Mouse (Mus musculus) cerebellum, postnatal 10 days (tissue): ENCODE measurements around the gene Ptprr.

Experiments
- DNase-seq, 2 experiments: peaks; one replicate each; pipeline ENCODE4 v3.0.0; 2021; ENCODE audit warnings: mixed read lengths in 2 of 2

Gene Ptprr

DNA sequence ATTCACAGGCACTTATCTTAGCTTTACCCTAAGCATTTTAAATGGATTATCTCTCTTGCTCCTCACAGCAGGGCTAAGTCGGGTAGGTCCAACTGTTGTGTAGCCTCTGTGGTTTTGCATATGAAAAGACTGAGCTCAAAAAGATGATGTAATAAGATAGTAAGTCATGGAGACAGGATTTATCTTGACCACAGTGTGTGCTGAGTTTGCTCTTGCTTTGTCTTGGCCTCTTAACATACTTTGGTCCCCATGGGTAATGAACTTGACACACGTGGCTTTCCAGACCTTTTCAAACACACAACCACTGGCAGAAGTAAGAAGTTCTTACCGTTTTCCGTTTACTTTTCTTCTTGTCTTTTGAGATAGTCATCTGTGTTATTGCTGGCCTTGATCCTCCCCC lies 250.3 kb downstream of the Ptprr start:
- DNase-seq = no peak

DNA sequence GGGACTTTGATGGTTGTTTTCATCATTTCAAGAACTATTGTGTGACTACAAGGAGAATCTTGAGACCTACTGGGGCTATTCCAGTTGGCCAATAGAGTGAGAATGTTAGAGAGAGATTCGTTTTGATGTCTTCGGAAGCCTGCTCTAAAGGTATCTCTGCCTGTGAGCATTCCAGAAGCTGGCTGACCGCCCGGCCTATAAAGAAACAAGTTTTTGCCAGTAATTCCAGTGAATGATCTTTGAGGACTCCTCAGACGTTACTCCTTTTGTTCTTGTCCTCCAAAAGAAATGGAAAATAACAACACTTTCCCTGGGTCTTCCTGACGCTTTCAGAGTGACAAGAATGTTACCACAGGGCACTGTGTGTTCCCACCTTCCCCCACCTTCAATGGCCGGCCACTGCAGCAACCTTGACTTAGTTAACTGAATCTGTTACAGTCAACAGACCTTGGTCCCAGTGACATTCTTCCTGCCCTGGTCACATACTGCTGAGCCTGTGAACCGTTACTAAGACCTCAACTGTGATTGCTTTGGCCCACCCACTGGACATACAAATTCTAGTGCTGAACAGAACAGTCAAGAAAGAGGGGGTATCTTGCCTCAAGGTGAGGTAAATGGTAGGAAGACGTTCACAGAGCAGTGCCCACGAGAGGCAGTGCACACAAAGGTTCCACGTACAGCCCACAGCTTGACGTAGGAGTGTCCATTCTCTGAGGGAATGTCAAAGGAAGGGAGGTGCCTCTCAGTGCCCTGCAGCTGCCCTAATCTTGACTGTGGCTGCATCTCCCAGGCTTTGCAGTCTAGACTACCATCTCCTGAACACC lies 252.8 kb downstream of the Ptprr start:
- no peak for DNase-seq

DNA sequence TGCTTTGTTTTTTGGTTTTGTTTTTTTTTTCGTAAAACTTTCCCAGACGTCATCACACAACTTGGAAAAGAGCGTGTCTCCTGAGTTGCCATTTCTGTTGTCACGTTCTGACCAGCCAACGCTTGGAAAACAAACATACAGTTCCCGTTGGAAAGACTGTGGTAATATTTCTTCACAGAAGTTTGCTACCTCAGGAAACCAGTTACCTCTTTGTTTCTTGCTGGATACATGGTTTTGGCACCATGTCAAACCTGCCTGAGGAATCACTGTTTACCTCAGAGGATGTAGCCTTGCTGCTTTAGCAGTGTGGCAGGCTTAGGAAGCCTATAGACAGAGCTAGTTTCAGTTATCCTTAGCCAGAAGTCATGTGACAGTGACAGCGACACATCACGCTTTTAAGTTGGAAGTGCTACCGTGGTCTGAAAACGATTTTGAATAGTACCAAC lies 253.5 kb downstream of the Ptprr start:
- no peak for DNase-seq

DNA sequence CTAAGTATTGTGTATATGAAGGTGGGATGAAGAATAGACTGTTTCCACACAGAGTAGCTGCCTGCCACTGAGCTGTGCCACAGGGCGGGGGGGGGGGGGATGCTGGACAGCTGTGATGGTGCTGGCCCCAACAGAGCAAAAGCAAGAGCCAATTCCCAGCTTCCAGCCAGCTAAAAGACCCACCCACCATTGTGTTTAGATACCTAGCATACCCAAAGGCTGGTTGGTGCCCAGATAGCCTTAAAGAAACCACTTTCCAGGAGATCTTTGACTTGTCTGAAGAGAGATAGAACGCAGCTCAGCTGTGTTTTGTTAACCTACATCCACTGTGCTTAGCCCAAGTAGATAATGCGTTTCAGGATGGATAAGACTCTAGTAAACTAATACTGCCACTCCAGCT lies 254.1 kb downstream of the Ptprr start:
- no peak for DNase-seq

DNA sequence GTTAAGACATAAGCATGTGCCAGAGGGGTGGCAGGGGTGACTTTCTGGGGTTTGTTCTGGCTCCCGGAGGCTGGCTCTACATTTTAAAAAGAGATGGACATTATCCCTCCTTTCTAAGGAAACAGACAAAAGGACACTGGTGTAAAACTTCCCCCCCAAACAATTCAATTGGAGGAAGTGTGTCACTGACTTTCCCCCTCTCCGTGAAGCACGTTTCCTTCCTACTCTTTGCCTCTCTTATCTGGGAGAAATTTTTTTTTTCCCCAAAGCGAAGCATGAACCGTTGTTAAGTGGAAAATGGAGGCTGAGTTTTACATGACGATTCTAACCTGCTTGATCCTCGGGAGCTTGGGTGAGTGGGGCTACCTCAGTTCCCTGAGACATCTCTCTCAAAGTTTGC lies 257.3 kb downstream of the Ptprr start, which contains the start of gene Ptprb:
TSS of gene Ptprb (plus strand) at position 244 of the 400 bp plus-strand sequence.
- no peak for DNase-seq

DNA sequence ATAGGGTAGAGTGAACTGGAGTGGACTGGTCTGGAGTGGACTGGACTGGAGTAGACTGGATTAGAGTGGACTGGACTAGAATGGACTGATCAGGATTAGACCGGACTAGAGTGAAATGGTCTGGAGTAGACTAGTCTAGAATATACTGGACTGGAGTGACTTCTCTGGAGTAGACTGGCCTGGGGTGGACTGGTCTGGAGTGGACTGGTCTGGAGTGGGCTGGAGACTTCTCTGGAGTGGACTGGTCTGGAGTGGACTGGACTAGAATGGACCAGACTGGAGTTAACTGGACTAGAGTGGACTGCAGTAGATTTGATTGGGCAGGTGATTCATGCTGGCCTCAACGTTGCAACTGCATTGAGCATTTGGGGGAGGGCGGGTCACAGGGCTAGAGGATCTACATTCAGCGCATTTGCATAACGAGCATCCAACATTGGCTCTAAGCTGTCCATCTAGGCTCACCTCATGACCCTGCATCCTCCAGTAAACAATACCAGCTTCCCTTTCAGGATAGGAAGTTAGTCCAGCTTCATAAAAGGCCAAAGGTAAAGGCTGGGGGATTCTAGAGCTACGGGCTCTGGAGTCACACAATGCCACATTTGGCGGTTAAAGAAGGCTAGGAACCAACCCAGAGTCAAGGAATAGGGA lies 268.8 kb downstream of the Ptprr start:
- DNase-seq = no peak

DNA sequence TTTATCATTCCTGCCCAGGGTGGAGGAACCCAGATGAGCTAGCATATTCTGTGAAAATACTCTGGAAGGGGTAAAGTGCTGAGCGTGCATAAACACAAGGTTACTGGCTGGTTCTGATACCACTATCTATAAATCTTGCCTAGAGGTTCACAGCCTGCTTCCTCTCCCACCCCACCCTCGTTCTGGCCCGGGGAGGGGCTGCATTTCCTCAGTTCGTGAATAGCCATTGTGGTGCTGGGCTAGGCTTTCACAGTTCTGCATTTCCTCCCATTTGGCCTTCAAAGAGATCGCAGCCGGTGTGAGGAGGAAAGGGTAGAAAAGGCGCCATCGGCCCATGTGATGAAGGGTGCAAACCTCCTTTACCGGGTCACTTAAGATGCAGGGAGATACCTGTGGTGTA lies 270.1 kb downstream of the Ptprr start:
- DNase-seq = no peak

DNA sequence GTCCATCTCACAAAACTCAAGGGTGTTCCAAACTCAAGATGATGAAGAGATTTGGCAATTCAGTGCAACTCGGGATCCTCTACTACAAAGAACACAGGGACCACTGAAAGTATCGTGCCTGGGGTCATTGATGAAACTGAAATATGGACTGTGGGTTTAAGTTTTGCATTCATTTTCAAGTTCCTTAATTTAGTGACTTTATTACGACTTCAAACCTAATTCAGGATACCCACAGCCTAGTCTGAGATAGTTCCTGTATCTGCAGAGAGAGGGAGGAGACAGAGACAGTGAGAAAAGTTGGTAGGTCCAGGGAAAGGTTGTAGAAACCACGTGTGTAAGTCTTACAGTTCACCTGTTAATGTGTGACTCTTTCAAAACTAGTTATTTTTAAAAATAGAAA lies 272.5 kb downstream of the Ptprr start:
- DNase-seq = no peak

DNA sequence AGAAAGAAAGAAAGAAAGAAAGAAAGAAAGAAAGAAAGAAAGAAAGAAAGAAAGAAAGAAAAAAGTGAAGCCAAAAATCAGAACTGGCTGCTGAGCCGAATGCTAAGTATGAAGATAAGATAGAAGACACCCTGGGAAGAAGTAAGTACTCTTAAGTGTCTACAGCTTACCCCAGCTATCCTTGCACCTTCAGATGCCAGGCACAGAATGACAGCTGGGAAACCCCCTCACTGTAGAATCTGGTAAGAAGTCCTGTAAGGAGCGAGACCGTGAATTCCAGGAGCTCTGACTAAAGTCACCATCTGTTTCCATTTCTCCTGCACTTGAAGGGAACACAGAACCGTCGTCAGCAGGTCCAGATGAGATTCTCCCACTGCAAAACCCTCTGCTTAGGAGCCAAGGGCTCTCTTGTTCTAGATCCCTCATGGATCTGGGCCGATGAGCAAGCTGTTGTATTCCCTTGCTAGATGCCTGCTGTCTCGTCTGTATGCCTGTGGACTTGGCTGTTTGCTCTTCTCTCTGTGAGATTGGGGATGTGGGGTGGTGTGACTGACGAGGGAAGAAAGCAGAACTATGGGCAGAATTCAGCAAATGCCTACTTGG lies 273.2 kb downstream of the Ptprr start:
- DNase-seq = no peak

DNA sequence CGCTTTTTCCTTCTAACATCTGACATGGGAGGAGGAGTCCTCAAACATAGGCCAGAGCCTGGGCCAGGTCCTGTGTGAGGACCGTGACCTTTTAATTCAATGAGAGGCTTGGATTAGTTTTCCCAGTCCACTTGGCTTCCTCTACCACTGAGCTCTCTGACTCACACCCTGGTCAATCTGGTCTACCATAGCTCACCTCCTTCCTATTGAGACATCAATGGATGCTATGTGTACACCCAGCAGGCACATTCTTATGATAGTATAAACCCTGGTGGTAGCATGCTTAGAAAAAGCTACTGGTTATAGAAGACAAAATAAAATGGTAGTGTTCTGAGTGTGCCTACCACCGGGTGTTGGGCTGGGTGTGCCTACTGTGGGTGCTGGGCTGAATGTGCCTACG lies 278.4 kb downstream of the Ptprr start:
- no peak for DNase-seq

DNA sequence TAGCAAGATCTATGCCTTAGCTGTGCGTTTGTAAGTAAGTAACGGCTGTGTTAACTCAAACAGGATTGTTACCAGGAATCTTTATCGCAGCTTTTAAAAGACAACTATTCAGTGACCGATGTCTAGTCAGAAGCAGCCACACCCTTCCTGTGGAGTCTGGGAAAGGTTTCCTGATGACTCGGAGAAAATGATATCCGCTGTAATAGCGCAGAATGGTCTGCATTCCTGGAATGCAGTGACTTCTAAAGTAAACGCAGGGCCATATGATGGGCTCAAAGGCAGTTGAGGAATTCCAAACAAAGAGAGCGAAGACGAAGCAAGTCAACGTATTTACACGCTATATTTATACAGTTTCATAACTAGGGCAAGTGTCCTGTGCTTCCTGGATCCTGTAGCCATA lies 279.8 kb downstream of the Ptprr start:
- no peak for DNase-seq

DNA sequence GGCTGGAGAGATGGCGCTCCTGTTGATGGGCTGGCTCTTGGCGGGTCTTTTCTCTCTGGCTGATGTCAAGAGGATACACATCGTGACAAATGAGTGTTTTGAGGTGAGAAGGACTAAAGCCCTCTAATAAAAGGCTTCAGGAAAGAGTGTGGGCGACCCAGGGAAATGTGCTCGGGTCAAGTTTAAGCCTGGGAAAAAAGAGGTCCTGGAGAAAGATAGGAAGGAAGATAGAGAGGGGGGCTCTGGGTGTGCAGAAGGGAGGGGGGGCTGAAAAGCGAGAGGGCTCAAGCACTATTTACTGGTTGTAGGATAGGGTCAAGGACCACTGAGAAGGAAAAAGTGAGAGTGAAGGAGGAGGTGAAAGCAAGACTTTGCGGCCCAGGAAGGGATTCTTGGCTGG lies 282.8 kb downstream of the Ptprr start:
- no peak for DNase-seq

DNA sequence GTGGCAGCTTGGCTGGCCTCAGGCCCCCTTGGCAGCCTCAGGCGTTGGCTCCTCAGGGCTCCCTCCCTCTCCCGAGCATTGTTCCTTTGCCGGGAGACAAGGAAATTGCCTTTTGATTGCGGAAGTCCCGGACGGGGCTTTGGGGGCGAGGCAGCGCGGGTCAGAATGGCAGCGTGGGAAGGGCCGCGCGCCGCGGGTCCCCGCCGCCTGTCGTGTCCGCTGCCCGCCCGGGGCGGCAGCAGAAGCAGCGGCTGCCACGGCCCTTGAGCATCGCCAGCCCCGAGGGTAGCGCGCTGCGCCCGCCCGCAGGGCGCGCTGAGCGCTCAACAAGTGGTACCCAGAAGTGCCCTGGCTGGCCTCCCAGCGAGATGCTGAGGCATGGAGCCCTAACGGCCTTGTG lies 283.2 kb downstream of the Ptprr start:
- DNase-seq = peak; percentile 31 to 36

DNA sequence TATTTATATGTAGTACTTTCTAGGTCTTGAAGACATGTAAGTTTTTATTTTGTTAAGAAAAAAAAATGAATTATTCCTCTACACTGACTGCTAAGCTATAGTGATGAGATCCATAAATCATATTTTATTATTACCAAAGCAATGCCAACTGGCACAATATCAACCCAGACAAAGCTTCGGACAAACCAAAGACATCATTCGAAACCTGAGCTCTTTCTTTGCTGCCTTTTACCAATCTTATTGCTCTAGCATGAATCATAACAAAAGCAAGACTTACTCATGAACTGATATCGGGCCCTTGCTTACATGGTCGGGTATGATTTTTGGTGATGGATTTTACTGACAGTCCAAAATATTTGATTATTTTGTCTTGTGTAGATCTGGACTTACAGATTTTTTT lies 286.3 kb downstream of the Ptprr start:
- DNase-seq = no peak

DNA sequence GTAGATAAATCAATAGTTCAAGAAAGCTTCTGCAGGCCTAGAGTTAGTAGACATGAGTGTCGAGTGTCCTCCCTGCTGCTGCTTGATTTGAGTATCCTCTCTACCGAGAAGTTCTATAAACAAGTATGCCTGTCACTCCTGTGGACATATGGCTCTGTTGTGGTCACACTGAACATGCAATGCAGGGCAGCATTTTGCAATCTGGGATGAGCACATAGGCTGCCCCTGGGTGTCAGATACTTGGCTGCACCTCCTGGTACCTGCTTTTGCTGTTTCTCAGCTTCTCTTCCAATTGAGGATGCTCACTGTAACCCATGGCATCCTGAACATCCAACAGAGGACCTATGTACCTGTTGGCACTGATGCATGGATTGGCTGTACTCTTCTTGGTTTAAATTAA lies 291.4 kb downstream of the Ptprr start:
- no peak for DNase-seq

DNA sequence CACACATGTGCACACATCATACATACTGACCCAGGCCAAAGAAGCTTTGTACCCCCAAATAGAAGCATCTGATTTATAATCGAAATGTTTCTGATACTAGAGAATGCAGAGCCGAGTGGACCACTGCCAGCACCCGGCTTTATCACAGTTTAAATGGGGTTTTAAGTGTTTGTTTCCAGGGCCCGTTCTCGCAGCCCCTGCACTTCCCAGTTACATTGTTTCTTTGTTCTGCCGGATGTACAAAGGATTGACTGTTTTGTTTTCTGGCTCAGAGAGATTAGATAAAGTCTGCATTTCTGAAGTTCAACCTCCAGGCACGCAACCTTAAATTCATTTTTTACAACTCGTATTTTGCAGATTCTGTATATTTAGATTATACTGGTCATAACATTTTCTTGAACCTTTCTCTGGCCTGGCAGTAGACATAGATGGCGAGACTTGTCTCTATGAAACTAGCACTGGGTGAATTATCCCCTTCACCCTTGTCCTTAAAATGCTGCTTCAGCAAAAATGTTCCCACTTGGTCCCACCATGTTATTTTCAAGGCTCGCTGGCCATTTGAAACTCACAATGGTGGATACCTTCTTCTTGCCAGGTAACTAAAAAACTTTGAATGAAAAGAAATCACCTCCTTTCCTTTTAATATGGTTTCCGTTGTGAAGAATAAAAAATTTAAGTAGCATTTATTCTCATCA lies 292.6 kb downstream of the Ptprr start:
- no peak for DNase-seq

DNA sequence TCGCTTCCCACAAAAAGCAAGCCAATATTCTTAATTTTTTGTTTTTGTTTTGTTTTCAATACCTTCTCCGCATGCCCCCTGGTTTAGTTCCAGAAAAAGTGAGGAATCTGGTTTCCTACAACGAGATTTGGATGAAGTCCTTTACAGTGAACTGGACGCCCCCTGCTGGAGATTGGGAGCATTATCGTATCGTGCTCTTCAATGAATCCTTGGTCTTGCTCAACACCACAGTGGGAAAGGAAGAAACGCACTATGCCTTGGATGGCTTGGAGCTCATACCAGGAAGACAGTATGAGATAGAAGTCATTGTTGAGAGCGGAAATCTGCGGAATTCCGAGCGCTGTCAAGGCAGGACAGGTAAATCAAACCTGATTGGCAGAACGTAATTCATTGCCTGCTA lies 301.2 kb downstream of the Ptprr start:
- DNase-seq = peak; percentile 89 to 92
